Mouse (Mus musculus) small intestine, adult 2 months (tissue): Measurements from ENCODE around the gene Retreg1. TPM values are rescaled to one million over a fixed set of nuclear protein-coding genes. Genes with fewer than 3 reads are reported as not detected.
A peak's percentile ranks its signal among the peaks of the same experiment; 100 is the strongest.

Experiments
- H3K27ac ChIP-seq: fragments of 200-500 bp; 2 replicates; pipeline ENCODE4 v1.5.1; 2012; ENCODE audit warnings: low read depth, low read length, control low read depth, inconsistent platforms; ENCODE audit not compliant: insufficient read depth
- H3K27me3 ChIP-seq: fragments of 200-500 bp; 2 replicates; pipeline ENCODE4 v1.6.1; 2012; ENCODE audit warnings: mild to moderate bottlenecking, moderate library complexity, low read length, inconsistent platforms; ENCODE audit not compliant: control insufficient read depth, insufficient read depth
- H3K36me3 ChIP-seq: fragments of 200-500 bp; 2 replicates; pipeline ENCODE4 v1.6.1; 2012; ENCODE audit warnings: mild to moderate bottlenecking, low read length, control low read depth, inconsistent platforms; ENCODE audit not compliant: control insufficient read depth, insufficient read depth
- H3K4me1 ChIP-seq: fragments of 200-500 bp; 2 replicates; pipeline ENCODE4 v1.6.1; 2012; ENCODE audit warnings: low read length, inconsistent platforms, mixed read lengths; ENCODE audit not compliant: control insufficient read depth, insufficient read depth, insufficient read length
- H3K4me3 ChIP-seq: fragments of 200-500 bp; 2 replicates; pipeline ENCODE4 v1.5.1; 2012; ENCODE audit warnings: low read depth, mild to moderate bottlenecking, control low read depth, inconsistent platforms, low read length, moderate library complexity
- CTCF ChIP-seq: fragments of 200-500 bp; IDR thresholded peaks from 2 replicates; pipeline ENCODE4 v1.5.1; 2012; ENCODE audit warnings: low read depth, mild to moderate bottlenecking, control low read depth, inconsistent platforms, low read length, moderate library complexity, mixed read lengths; ENCODE audit not compliant: insufficient replicate concordance, insufficient read length; ENCODE audit errors: extremely low read depth
- POLR2A ChIP-seq: fragments of 200-500 bp; IDR thresholded peaks from 2 replicates; pipeline ENCODE4 v1.6.1; 2012; ENCODE audit warnings: low read depth, mild to moderate bottlenecking, control low read depth, inconsistent platforms, low read length, moderate library complexity
- WGBS: fragments of 180-500 bp; shearing (Covaris S2); methylation state at CpG from one replicate; pipeline ENCODE4 v1.1.7; 2018; 5-methylcytosine and 5-hydroxymethylcytosine counted together
- polyA plus RNA-seq: library from polyadenylated mRNA; depleted of rRNA; stranded (reverse); fragments of >200 nt; gene quantifications from 2 replicates; pipeline ENCODE4 v1.2.3, GENCODE M21; 2012; rRNA removed

The Retreg1 gene
- 5.3 and 7.5 TPM in 2 replicates for polyA plus RNA-seq

DNA sequence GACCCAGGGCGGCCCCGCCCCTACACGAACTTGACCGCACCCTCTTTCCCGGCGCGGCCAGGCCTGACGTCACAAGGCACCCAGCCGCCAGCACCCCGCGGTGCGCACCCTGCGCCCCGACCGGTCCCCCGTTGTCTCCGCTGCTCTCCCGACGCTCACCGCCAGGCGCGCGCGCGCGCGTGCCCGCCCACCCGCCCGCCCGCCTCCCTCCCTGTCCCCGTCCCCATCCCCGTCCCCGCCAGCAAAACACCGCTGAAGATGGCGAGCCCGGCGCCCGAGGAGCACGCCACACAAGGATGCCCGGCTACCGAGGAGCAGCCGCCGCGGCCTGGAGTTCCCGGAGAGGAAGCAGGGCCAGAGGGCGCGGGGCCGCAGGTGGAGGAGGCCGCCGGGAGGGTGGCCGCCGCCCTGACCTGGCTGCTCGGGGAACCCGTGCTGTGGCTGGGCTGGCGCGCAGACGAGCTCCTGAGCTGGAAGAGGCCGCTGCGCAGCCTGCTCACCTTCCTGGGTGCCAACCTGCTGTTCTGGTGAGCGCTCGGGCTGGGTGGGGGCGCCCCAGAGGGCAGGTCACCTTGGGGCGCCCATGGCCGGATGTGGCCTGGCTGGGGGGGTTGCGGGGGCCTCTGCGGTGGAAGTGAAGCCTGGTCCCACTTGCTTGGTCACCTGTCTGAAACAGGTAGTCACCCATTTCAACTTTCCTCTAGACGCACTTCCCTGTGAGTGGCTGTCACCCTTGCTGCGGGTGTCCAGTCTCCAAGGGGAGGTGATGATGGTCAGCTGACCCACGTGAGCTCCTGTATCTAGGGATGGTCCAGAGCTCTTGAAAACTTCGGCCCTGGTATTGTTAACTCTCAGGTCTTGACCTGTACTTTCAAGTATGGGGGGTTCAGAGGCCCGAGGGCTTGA, at the start of gene Retreg1:
TSS of gene Retreg1 (plus strand) at position 95 of the 906 bp plus-strand sequence.
- Histone ChIP-seq H3K4me3 (peak within 1 kb of the TSS; percentile 82), H3K27me3 (no peaks in the 10 kb centered on the region; the same call in 1 of the 2 replicates), H3K36me3 (no peaks in the 10 kb centered on the region), H3K4me1 (no peaks in the 10 kb centered on the region), H3K27ac (peak within 1 kb of the TSS; percentile 27)
- 1% methylated on average over 72 of the region's 72 CpGs for WGBS
- TF ChIP-seq POLR2A = 0 out of 2 replicates have a peak, but pooled peaks have one; percentile 6
- no peak for TF ChIP-seq CTCF

DNA sequence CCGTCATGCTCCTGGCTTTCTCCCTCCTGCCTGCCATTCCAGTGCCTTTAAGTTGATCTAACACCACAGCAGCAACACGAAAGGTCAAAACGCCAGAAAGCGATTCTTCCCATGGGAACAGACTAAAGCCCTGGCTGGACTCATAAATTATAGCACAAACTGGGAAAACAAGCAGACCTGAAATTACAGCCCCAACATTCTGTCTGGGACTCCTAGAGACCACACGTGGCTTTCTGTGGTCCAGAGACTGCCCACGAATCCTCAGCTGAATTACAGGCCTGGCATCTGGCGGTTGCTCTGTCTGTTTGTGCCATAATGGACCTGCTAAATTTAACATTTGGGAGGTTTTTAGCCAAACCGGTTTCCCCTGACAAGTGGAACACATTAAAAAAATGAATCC, 48.9 kb upstream of the Retreg1 start:
- TF ChIP-seq POLR2A (no peak), CTCF (no peak)
- Histone ChIP-seq H3K4me1 (no peaks in the 10 kb centered on the region), H3K27me3 (no peaks in the 10 kb centered on the region), H3K36me3 (peaks cover 48% of the 10 kb centered on the region), H3K4me3 (no peak overlapping the region), H3K27ac (no peak overlapping the region)
- WGBS = 88% methylated on average over 8 of the region's 8 CpGs

DNA sequence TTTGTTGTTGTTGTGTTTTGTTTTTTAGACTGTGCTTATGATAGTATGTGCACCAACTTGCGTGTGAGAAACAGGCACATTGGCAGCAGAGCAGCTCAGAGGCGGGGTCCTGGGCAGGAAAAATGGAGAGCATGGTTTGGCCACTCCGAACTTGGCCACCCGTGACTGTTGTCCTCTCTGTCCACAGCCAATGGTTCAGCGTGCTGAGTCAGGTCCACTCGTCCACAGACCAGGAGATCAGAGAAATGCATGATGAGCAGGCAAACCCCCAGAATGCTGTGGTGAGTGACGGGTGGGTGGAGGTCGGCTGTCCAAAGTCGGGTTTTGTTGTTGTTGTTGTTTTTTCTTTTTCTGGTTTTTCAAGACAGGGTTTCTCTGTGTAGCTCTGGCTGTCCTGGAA, 47.5 kb upstream of the Retreg1 start:
- Histone ChIP-seq H3K36me3 (peaks cover 51% of the 10 kb centered on the region), H3K27me3 (no peaks in the 10 kb centered on the region), H3K4me1 (no peaks in the 10 kb centered on the region), H3K27ac (no peak overlapping the region), H3K4me3 (no peak overlapping the region)
- TF ChIP-seq POLR2A (no peak), CTCF (no peak)
- 96% methylated on average over 9 of the region's 9 CpGs for WGBS

DNA sequence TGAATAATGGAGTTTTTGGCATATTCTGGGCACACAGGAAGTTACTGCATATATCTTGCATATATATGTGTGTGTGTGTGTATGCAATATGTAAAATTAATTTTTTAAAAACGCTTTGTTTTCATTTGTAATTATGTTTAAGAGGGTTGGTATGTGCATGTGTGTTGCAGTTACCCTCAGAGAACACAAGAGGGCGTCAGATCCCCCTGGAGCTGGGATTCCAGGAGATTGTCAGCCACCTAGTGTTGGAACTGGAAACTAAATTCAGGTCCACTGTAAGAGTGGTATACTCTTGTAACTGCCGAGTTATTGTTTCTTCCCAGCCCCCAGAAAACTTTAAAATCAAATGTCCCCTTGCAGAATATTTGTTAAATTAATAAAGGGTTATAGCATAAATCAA, 46.6 kb upstream of the Retreg1 start:
- Histone ChIP-seq H3K36me3 (peaks cover 53% of the 10 kb centered on the region), H3K4me3 (no peak overlapping the region), H3K4me1 (no peaks in the 10 kb centered on the region), H3K27ac (no peak overlapping the region), H3K27me3 (no peaks in the 10 kb centered on the region)
- WGBS = 61% methylated on average over 3 of the region's 3 CpGs
- no peak for TF ChIP-seq POLR2A
- TF ChIP-seq CTCF = peak; percentile 77; the same call in 1 of the 2 replicates

DNA sequence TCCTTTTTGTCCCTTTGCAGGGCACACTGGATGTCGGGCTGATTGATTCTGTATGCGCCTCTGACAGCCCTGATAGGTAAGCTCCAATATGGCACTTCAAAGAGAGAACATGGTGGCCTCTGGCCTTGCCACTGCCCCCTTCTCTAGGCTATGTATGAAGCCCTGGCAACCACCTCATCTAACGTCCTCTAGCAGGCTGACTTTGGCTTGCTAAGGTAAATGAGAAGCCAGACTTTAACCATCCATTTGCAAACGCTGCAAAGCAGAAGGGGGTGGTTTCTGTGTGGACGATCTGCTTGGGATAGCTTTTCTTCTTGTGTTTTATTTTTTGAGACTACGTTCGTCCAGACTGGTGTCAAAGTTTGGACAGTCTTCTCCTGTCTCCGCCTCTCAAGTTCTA, 45.8 kb upstream of the Retreg1 start:
- Histone ChIP-seq H3K27me3 (no peaks in the 10 kb centered on the region), H3K27ac (no peak overlapping the region), H3K36me3 (peaks cover 60% of the 10 kb centered on the region), H3K4me3 (no peak overlapping the region), H3K4me1 (no peaks in the 10 kb centered on the region)
- WGBS = 90% methylated on average over 8 of the region's 8 CpGs
- TF ChIP-seq CTCF (no peak), POLR2A (no peak)

DNA sequence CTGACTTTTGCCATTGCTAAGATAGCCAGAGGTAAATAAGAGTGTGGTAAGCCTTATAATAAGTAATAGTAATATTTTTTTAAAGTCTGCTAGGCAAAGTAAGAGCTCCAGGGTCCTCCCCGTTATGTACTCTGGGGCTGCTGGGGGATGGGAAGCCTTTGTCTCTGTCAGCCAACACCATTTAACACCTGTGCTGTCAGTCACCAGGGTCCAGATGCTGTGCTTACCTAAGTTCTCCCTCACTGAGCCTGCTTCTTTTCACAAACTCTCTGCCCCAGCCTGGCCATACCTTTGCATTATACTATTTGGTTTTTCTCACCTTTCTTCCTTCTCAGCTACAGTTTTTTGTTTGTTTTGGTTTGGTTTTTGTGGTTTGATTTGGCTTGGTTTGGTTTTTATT, 45.1 kb upstream of the Retreg1 start:
- peaks cover 61% of the 10 kb centered on the region for H3K36me3 ChIP-seq
- TF ChIP-seq POLR2A = no peak
- 95% methylated on average over 1 of the region's 1 CpGs for WGBS

DNA sequence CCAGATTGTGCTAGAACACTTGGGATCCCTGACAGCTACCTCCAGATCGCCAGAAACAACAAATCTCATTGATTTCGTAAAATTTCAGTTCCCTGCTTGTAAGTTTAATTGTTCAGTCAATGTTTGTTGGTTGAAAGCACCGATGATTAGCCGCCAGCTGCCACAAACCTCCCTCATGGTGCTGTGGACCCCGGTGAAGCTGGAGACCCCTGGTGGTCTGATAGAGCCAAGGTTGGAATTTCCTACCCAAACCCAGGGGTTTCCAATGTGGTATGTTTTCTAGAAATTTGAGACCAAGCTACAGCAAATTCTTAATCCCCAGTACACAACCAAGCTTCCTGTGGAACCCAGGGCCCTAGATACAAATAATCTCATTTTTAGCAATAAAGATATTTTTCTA, 41.3 kb upstream of the Retreg1 start:
- no peak for TF ChIP-seq CTCF
- no peak for TF ChIP-seq POLR2A
- WGBS = 89% methylated on average over 5 of the region's 5 CpGs
- no peak overlapping the region for H3K4me3 ChIP-seq
- no peak overlapping the region for H3K27ac ChIP-seq
- no peaks in the 10 kb centered on the region for H3K4me1 ChIP-seq
- no peaks in the 10 kb centered on the region for H3K27me3 ChIP-seq
- peaks cover 65% of the 10 kb centered on the region for H3K36me3 ChIP-seq

More for the DNA sequence above, 45.1 kb upstream of the Retreg1 start:
- H3K4me3 ChIP-seq = no peak overlapping the region
- H3K27me3 ChIP-seq = no peaks in the 10 kb centered on the region
- H3K4me1 ChIP-seq = no peaks in the 10 kb centered on the region
- H3K27ac ChIP-seq = no peak overlapping the region
